Mouse (Mus musculus) monocyte, adult 2 months (primary cell): ENCODE results near the gene A130010J15Rik.

ENCODE experiments used
- DNase-seq, 2 experiments: peaks; one replicate each; pipeline ENCODE4 v3.0.0; 2022; ENCODE audit warnings: low spot score in 2 of 2, low read depth in 1 of 2

The A130010J15Rik gene

DNA sequence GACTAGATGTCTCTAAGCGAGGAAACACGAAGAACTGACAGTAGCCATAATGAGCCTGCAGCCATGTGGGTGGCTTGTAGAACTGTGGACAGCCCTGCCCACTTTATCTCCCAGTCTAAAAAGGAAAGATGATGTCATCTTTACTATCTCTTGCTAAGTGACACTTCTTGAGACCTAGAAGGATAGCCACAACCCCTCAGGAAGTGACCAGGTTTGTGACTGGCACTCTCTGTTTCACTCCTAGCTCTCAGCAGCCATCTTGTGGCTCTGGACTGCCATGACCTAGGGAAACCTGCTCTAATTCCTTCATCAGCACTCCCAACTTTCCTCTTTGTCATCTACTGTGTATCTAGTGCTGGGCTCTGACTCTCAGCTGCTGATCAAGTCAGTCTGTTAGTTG, 30.5 kb downstream of the A130010J15Rik start:
- DNase-seq: no peak

DNA sequence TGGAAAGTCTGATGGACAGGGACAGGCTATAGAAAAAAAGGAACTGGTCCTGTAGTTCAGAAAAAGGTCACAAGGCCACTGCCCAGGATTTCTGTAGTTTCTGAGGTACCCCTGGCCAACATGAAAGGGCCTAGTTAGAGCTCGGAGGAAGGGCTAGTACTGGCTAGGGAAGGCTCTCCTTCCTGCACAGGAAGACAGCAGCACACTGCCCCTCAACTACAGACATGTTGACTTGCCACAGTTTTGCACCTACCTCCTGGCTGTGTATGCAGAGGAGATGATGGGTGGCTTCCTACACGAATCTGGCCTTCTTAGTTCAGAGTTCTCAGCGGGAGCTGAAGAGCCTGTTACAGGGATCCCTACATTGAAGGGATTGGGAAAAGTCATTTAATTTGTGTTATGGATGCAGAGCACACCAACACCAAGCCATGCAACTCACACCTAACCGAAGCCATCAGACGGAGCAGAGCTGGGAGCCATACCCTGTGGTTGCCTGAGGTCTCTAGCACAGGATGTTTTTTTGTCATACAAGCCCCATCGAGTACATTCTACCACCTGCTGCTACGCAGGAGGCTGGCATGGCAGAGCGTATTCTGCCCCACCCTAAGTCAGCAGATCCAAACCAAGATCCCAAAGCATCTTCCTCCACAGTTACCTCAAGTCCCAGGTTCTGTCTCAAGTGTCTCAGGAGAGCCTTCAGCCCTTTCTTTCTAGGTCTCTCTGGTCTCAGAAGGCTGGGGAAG, 33.0 kb downstream of the A130010J15Rik start:
- peak in 1 of 2 experiments; percentile 40 for DNase-seq

DNA sequence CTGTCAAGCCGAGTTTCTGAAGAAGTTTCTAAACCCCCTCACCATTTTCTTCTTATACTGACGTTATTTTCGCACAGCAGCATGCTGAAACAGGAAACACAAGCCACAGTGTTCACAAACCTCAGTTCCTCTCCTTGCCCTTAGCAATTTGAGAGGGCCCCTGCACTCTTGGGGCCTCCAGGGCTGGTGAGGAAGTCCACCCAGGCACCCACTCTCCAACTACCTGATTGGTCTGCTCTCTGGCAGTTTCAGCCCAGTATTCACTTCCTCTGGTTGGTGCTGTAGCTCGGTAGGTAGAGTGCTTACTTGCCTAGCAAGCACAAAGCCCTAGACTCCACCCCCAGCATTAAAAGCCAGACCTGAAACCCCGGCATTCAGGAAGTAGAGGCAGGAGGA, 33.5 kb downstream of the A130010J15Rik start, which contains the start of gene Traf3ip3:
TSS of gene Traf3ip3 (minus strand) at position 321 of the 396 bp plus-strand sequence.
- peak; percentile 73 to 78 for DNase-seq

DNA sequence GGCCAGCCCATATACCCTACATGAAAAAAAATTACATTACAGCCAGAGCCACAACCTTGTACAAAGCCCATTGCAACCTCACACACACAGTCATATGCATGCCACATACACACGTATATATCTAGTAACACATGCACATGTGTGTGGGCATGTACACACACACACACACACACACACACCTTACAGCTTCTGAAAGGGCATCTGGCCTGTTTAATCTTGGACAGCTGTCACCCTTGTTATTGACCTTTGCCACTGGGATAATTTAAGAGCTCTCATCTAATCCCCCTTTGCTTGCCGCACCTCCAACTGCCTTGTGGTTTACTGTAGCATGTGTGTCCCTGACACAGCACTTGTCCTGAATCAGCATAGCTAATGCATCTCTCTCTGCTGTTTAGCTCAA, 36.0 kb downstream of the A130010J15Rik start:
- no peak for DNase-seq

DNA sequence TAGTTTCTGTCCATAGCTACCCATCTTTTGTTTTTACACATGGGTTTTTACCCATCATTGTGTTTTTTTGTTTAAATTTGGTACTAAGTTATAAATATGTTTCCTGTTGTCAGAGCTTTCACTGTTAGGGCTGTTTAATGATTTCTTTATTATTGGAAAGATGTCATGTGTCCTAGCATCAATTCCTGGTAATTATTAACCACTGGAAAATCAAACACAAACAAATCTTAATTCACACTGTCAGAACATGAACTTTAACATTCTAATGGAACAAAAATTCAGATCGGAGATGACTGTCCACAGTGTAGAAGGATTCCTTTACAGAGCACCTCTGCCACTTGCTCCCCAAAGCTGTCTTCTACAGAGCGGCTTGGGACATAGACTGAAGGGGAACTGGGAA, 37.6 kb downstream of the A130010J15Rik start:
- DNase-seq: no peak

DNA sequence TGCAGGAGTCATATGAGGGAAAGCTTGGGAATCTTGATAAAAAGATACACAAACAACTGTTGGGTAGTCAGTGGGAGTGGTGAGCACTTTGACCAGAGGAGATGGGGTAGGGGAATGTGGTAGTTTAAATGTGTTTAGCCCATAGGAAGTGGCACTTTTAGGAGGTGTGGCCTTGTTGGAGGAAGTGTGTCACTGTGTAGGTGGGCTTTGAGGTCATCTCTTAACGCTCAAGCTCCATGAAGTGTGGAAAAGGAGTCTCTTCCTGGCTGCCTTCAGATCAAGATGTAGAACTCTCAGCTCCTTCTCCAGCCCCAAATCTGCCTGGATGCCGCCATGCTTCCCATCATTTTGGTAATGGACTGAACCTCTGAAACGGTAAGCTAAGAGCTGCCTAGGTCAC, 39.7 kb downstream of the A130010J15Rik start, which contains the start of gene Lamb3:
TSS of gene Lamb3 (plus strand) at position 197 of the 400 bp plus-strand sequence.
- no peak for DNase-seq

DNA sequence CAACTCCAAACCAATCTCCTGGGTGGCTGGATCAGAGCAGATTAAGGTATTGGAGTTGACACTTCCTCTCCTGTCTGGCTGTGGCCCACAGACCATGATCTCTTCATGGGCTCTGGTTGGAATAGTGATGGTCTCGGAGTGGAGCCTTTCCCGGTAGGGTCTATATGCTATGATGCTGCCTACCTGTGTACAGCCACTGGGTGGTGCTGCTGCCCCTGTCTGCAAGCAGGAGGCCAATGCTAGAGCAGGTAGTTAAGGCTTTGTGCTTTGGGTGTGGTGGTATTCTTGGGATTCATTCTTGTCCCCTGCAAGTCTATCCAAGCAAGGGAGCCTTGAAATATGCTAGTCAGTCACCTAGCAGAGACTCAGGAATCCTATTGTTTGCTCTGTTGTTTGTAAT, 40.3 kb downstream of the A130010J15Rik start:
- peak in 1 of 2 experiments; percentile 19 for DNase-seq

DNA sequence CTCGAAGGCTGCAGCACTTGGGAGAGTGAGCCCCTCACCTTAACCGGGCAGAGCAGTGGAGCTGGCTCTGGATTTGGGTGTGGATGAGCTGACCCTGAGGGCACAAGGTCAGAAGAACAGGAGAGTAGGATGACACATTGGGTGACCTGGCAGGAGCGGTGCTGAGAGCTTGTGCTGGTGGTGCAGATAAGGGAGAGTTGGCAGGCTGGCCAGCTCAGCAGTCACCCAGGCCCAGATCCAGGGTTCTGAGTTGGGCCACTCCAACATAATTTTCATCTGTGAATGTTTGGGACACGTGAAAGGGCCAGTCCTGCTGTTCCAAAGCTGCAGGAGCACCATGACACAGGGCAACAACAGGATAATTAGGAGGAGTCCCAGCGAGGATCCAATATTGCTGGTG, 43.5 kb downstream of the A130010J15Rik start:
- no peak for DNase-seq

DNA sequence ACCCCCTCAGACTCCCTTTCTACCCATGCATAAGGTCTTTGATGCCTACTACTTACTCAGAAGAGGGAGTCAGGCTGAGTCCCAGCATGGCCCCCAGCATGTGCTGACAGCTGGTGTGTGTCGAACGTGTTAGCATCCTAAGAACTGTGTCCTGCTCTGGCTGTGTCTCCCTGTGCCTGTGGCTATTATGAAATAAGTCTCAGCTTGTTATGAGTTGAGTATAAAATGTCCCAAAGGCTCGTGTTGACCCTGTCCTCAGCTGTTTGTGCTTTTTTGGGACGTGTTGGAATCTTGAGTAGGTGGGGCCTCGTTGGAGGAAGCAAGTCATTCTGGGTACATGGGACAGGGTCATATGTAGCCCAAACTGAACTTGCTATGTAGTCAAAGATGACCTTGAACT, 46.2 kb downstream of the A130010J15Rik start:
- no peak for DNase-seq

DNA sequence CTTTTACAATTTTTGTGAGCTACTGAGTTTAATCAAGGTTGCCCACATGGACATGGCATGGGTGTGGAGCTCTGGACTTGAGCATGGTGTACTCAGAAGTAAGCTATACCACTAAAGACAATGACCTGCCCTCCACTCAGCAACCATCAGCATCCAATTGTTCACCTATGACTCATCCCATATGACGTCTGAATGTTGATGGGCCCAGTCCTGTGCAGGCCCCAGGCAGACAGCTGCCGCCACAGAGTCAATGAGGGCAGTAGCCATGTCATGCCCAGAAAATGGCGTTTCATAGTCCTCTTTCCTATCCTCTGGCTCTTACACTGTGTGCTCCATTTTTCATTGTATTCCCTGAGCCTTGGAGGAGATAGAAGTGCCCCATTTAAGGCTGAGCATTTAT, 48.2 kb downstream of the A130010J15Rik start:
- DNase-seq: no peak

DNA sequence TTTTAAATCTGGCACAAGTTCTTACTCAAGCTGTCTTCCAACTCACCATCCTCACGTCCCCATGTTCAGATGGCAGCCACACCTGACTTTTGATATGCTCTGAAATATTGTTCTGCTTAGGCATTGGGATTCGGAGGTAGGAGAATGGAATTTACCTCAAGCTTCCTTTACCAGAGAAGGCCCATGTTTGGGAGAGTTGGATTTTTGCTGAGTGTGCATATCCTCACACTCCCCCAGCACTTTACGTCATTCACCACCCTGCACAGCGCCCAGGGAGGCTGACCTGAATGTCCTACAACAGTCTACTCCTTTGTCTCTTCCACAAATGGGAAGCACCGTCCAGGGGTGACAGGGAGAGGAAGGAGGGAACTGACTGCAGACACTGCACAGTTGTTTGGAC, 52.6 kb downstream of the A130010J15Rik start:
- no peak for DNase-seq

DNA sequence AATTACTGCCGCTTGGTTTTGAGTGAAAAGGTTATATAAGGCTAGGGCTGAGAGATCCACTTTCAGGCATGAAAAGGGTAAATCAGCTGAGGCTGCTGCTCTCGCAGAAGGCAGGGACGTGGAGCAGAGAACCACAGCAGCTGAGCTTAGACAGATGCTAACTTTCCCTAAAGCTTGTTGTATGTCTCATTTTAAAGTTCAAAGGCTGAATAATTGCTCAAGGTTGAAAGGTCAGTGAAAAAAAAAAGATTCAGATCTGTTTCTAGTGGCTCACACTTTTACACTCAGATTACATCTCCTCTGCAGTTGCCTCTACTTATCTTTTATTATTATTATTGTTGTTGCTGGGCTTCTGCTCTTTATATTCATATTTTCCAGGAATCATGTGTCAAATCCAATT, 57.7 kb downstream of the A130010J15Rik start:
- no peak for DNase-seq

DNA sequence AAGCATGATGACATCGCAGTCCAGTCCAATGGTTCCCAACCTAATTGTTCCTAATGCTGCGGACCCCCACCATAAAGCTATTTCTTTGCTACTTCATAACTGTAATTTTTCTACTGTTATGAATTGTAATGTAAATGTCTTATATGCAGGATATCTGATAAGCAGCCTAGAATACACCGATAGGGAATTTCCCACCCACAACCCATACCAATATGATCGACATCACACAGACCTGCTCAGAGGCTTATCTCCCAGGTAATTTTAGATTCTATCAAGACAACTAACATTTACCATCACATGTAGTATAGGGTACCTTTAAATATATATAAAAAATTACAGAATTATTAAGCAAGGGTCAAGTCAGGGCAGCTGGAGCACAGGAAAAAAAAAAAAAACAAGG, 58.3 kb downstream of the A130010J15Rik start:
- no peak for DNase-seq

DNA sequence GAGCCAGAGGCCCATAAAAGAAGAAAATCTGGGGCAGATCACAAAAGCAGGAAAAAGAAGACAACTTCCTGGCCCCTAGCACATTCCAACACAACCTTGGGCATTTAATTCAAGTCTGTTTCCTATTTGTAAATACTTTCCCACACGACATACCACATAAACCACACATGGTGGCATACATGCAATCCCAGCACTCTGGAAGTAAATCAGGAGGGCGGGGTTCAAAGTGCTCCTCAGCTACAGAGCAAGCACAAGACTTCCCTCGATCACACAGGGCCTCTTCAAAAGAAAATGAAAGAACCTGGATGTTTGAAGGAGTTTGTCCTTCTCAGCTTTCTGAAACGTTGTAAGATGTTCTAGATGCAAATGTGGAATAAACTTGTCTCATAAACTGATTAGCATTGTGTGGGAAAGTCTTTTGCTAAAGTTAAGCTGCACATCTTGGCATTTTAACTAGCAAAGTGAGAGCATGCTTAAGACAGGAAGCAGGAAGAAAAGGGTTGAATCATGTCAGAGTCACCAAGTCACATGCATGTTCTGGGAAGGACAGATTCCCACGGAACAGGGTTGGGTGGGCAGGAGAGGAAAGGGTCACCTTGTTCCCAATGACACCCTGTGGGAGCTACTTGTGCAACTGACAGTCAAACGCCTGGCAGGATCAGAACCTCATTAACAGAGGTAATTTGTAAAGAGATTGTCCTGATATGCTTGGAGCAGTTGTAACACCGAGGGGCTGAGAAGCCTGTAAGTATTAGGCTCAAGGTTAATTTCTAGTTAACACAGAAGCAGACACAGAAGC, 59.1 kb downstream of the A130010J15Rik start:
- DNase-seq: no peak
